Mouse (Mus musculus) intestine, embryonic 15.5 days (tissue): ENCODE results near the gene Prss38. TPM values are rescaled to one million over a fixed set of nuclear protein-coding genes. Genes with fewer than 3 reads are reported as not detected.
"Not testable (repeated sequence)": the region's sequence is repeated elsewhere in the genome, so short reads cannot be mapped to it uniquely, and the experiment has no call there.

Experiments used
- ATAC-seq: fragments of 200-750 bp; cut with Nextera tagmentation; 2 replicates; pipeline ENCODE4 v1.8.0; 2017; ENCODE audit warnings: moderate TSS enrichment, moderate library complexity
- H3K27ac ChIP-seq: fragments of 300-500 bp; sonication (generic); 2 replicates; pipeline ENCODE4 v1.5.1; 2015; ENCODE audit warnings: mild to moderate bottlenecking, inconsistent platforms
- H3K27me3 ChIP-seq: fragments of 300-500 bp; sonication (generic); replicated peaks from 2 replicates; pipeline ENCODE4 v1.6.1; 2015; ENCODE audit warnings: inconsistent platforms
- H3K36me3 ChIP-seq: fragments of 300-500 bp; sonication (generic); 2 replicates; pipeline ENCODE4 v1.6.1; 2015; ENCODE audit warnings: inconsistent platforms
- H3K4me1 ChIP-seq: fragments of 300-500 bp; sonication (generic); replicated peaks from 2 replicates; pipeline ENCODE4 v1.6.1; 2015; ENCODE audit warnings: inconsistent platforms
- H3K4me2 ChIP-seq: fragments of 300-500 bp; sonication (generic); replicated peaks from 2 replicates; pipeline ENCODE4 v1.6.1; 2015; ENCODE audit warnings: mild to moderate bottlenecking, inconsistent platforms
- H3K4me3 ChIP-seq: fragments of 300-500 bp; sonication (generic); replicated peaks from 2 replicates; pipeline ENCODE4 v1.5.1; 2015; ENCODE audit warnings: inconsistent platforms
- H3K9ac ChIP-seq: fragments of 300-500 bp; sonication (generic); 2 replicates; pipeline ENCODE4 v1.6.1; 2015; ENCODE audit warnings: inconsistent platforms
- H3K9me3 ChIP-seq: fragments of 300-500 bp; sonication (generic); 2 replicates; pipeline ENCODE4 v1.6.1; 2016; ENCODE audit warnings: inconsistent platforms
- WGBS: fragments of 180-500 bp; shearing (Covaris S2); methylation state at CpG from one replicate; pipeline ENCODE4 v1.1.7; 2015; 5-methylcytosine and 5-hydroxymethylcytosine counted together
- polyA plus RNA-seq: library from polyadenylated mRNA; unstranded; fragments of >200 nt; fragmentation: Nextera tagmentation; extraction: Ambion mirVana; gene quantifications from 2 replicates; pipeline ENCODE4 v1.2.1, GENCODE M21; 2015

The Prss38 gene
- polyA plus RNA-seq, 1 experiment from 2014 or later, result not detected

DNA sequence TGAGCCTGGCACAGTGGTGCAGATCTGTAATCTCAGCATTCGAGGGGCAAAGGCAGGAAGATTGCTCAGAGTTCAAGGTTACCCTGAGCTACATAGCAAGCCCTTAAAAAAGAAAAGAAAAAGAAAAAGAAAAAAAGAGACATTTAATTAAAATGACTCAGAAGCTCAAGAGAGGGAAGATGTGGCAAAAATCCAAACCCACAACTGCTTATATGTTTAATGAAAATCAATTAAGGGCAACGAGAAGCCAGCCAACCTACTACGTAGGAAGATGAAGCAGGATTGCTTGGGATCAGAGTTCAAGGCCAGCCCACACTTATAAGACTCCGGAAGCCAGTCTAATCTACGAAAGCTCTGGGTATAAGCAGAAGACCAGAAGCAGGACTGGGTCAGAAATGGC lies 19.0 kb upstream of the Prss38 start:
- no peak overlapping the region for H3K4me2 ChIP-seq
- H3K4me1 ChIP-seq, result peaks cover 14% of the 10 kb centered on the region; the same call in 1 of the 2 replicates
- no peaks in the 10 kb centered on the region for H3K36me3 ChIP-seq
- H3K27me3 ChIP-seq, result no peaks in the 10 kb centered on the region
- no peak overlapping the region for H3K4me3 ChIP-seq
- no peak overlapping the region for H3K9ac ChIP-seq
- 72% methylated on average over 5 of the region's 5 CpGs for WGBS
- ATAC-seq, result no peak
- H3K9me3 ChIP-seq, result no peaks in the 10 kb centered on the region
- peak overlapping the region; percentile 40; the same call in 1 of the 2 replicates for H3K27ac ChIP-seq

DNA sequence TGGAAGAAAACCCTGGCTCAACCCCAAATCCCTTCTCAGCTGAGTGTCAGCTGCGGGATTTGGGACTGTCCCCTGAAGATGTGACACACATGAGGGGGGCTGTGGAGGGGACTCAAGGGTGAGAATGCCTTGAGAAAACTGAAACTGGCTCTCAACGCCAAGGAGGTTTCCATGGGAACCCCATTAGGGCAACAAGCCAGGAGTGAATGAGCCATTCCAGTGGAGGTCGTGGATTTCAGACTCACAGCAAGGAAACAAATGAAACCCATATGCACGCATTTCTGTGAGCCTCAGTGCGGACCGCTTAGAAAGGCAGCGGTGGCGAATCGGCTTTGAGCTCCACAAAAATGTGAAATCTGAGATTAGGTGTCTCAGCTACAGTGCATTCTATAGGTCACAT lies 18.1 kb upstream of the Prss38 start:
- no peak overlapping the region for H3K9ac ChIP-seq
- no peaks in the 10 kb centered on the region for H3K27me3 ChIP-seq
- H3K27ac ChIP-seq, result no peak overlapping the region
- 43% methylated on average over 9 of the region's 9 CpGs for whole genome bisulfite sequencing
- no peaks in the 10 kb centered on the region for H3K9me3 ChIP-seq
- H3K4me3 ChIP-seq, result no peak overlapping the region
- peaks cover 14% of the 10 kb centered on the region; the same call in 1 of the 2 replicates for H3K4me1 ChIP-seq
- no peak overlapping the region for H3K4me2 ChIP-seq
- peak; percentile 63; the same call in 1 of the 2 replicates for ATAC-seq
- no peaks in the 10 kb centered on the region for H3K36me3 ChIP-seq

DNA sequence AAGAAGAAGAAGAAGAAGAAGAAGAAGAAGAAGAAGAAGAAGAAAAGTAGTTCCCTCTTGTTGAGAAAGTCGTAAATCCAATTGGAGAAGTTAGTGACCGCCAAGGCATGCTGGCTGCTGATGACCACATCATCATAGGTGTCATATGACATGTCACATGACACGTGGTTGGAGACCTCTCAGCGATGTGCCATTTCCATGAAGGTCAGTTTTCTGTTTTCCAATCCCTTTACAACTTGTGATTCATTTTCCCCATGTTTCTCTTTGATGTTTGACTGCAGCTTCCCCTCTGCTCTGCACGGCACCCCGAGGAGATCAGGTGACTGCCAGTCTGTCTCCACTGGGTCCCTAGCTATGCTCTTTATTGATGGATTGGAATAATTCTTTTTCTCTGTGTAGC lies 16.8 kb upstream of the Prss38 start:
- no peak for ATAC-seq

DNA sequence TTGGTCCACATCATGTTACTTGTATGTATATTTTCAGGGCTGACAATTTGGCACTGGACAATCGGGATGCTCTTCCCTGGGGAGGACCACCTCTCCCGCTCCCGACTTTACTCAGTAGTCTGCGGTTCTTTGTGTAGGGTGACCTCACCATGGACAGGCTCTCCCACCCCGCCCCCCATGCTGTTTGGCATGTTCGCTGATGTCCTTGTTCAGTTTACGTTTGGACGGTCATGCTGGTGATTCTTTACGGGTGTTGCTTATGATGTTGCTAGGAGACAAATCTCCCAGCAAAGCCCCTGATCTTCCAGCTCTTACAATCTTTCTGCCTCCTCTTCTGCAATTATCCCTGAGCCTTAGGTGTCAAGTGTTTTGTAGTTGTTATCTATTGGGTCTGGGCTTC lies 15.0 kb upstream of the Prss38 start:
- H3K4me2 ChIP-seq, result no peak overlapping the region
- no peaks in the 10 kb centered on the region for H3K36me3 ChIP-seq
- 31% methylated on average over 9 of the region's 9 CpGs for WGBS
- H3K9ac ChIP-seq, result no peak overlapping the region
- H3K27ac ChIP-seq, result no peak overlapping the region
- no peaks in the 10 kb centered on the region for H3K27me3 ChIP-seq
- peak; percentile 62; the same call in 1 of the 2 replicates for ATAC-seq
- no peaks in the 10 kb centered on the region for H3K9me3 ChIP-seq
- 0 out of 2 replicates have a peak, but pooled peaks cover 9% of the 10 kb centered on the region for H3K4me1 ChIP-seq
- no peak overlapping the region for H3K4me3 ChIP-seq

More for the DNA sequence above, 16.8 kb upstream of the Prss38 start:
- Histone ChIP-seq H3K4me1 (0 out of 2 replicates have a peak, but pooled peaks cover 9% of the 10 kb centered on the region), H3K36me3 (no peaks in the 10 kb centered on the region), H3K9me3 (no peaks in the 10 kb centered on the region), H3K27me3 (no peaks in the 10 kb centered on the region), H3K9ac (no peak overlapping the region), H3K4me2 (no peak overlapping the region), H3K4me3 (no peak overlapping the region), H3K27ac (no peak overlapping the region)
- WGBS, result 69% methylated on average over 6 of the region's 6 CpGs

DNA sequence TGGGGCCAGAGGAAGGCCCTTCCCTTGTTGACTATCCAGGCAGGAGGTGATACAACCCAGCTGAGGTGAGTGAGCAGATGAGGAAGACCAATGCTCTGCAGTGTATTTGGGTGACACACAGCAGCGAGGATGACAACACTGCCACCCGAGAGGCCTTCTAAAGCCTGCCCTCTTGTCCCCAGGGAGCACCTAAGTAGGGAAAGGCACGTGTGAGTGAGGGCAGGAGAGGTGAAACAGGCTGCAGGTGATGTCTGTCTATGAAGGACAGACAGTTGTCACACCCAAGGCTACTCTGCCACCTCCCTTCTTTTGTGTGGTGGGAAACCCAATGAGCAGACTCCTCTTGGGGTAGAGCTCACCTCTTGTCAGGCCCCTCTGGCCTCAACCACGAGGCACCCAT lies 14.2 kb upstream of the Prss38 start:
- Histone ChIP-seq H3K36me3 (no peaks in the 10 kb centered on the region), H3K27ac (no peak overlapping the region), H3K9me3 (no peaks in the 10 kb centered on the region), H3K4me3 (no peak overlapping the region), H3K4me1 (peaks cover 17% of the 10 kb centered on the region), H3K4me2 (no peak overlapping the region), H3K27me3 (no peaks in the 10 kb centered on the region), H3K9ac (no peak overlapping the region)
- 62% methylated on average over 4 of the region's 4 CpGs for WGBS
- no peak for ATAC-seq

DNA sequence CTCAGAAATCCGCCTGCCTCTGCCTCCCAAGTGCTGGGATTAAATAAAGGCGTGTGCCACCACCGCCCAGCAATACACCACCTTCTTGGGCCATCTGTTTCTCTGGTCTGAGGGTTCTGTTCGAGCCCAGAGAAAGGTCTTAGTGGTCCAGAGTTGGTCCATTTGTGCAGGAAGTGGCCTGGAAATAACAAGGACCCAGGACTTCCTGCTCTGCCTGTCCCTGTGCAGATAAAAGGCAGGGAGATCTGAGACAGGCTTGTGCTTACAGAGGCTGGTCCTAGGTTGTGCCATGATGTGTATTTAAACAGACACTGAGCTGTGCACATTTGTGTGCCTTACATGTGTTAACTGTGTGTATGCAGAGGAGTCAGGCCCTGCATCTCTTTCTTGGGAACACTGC lies 13.3 kb upstream of the Prss38 start:
- H3K36me3 ChIP-seq, result no peaks in the 10 kb centered on the region
- no peak overlapping the region for H3K9ac ChIP-seq
- H3K4me1 ChIP-seq, result peaks cover 22% of the 10 kb centered on the region
- H3K4me3 ChIP-seq, result no peak overlapping the region
- no peak overlapping the region for H3K27ac ChIP-seq
- WGBS, result 78% methylated on average over 4 of the region's 4 CpGs
- H3K9me3 ChIP-seq, result no peaks in the 10 kb centered on the region
- no peak for ATAC-seq
- no peaks in the 10 kb centered on the region for H3K27me3 ChIP-seq
- no peak overlapping the region for H3K4me2 ChIP-seq

DNA sequence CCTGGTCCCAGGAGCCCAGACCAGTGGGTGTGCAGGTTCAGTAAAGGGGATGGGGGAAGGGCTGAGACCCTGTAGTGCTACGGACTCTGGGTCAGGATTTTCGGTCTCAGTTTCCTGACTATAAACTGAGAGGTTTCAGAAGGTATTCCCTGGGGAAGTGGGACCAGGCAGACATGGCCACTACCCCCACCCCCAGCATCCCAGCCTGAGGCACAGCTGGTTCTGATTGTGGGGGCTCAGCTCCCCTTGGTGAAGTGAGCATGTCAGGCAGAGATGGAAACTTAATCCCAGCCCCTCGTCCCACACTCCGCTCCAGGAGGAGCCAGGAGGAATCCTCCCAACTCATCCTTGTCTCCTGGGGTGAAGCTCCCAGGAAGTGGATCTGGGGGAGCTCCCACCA lies 12.0 kb upstream of the Prss38 start:
- no peak for ATAC-seq
- 59% methylated on average over 4 of the region's 4 CpGs for WGBS
- Histone ChIP-seq H3K9me3 (no peaks in the 10 kb centered on the region), H3K36me3 (no peaks in the 10 kb centered on the region), H3K4me2 (no peak overlapping the region), H3K4me1 (peaks cover 17% of the 10 kb centered on the region), H3K4me3 (no peak overlapping the region), H3K27me3 (no peaks in the 10 kb centered on the region), H3K27ac (no peak overlapping the region), H3K9ac (no peak overlapping the region)

DNA sequence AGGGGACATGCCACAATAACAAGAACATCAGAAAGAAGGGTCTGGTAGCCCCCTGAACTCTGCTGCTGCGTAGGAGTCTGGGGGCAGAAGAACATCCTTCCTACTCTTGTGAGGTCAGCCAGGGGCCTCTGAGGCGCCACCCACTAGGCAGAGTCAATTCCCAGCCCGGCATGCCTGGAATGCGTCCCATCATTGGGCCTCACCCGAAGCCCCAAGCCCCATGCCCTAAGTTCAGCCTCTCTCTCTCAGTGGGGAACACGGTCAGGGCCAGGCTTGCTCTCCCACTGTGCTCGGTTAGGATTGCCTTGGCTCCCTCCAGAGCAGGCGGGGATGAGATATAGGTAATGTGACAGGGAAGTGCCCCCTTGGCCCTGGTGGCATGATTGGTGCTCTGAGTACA lies 9.7 kb upstream of the Prss38 start:
- 14% methylated on average over 8 of the region's 8 CpGs for WGBS
- Histone ChIP-seq H3K9ac (no peak overlapping the region), H3K27me3 (no peaks in the 10 kb centered on the region), H3K36me3 (no peaks in the 10 kb centered on the region), H3K4me1 (peaks cover 17% of the 10 kb centered on the region), H3K4me2 (peak overlapping the region; percentile 2; the same call in 1 of the 2 replicates), H3K4me3 (no peak overlapping the region), H3K27ac (0 out of 2 replicates have a peak overlapping the region, but pooled peaks have one; percentile 2), H3K9me3 (no peaks in the 10 kb centered on the region)
- ATAC-seq, result peak; percentile 83

DNA sequence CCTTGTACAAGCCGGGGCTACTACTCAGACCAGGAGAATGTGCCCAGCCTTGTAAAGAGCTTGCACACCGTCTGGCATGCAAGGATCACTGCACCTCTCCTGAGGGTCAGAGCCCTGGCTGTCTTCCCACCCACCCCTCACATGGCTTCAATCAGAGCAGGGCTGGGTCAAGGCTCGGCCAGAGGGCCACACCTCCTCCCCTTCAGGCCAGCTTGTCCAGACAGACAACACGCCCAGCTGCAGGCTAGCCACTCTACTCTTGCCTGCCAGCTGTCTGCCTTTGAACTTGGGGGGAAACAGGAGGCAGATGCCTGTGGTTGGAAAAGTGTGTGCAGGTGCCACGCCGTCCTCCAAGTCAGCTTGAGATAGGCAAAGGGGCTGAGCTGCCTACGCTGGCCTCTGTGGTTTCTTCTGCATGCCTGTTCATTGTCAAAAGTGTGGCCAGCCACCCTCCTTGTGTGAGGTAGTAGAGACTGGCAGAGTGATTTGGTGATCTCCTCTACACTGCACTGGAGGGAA lies 9.0 kb upstream of the Prss38 start:
- H3K27me3 ChIP-seq, result no peaks in the 10 kb centered on the region
- H3K9ac ChIP-seq, result no peak overlapping the region
- no peak overlapping the region for H3K27ac ChIP-seq
- no peaks in the 10 kb centered on the region for H3K36me3 ChIP-seq
- 17% methylated on average over 7 of the region's 7 CpGs for WGBS
- H3K4me2 ChIP-seq, result no peak overlapping the region
- ATAC-seq, result peak; percentile 43; the same call in 1 of the 2 replicates
- no peak overlapping the region for H3K4me3 ChIP-seq
- no peaks in the 10 kb centered on the region for H3K9me3 ChIP-seq
- peaks cover 13% of the 10 kb centered on the region for H3K4me1 ChIP-seq

DNA sequence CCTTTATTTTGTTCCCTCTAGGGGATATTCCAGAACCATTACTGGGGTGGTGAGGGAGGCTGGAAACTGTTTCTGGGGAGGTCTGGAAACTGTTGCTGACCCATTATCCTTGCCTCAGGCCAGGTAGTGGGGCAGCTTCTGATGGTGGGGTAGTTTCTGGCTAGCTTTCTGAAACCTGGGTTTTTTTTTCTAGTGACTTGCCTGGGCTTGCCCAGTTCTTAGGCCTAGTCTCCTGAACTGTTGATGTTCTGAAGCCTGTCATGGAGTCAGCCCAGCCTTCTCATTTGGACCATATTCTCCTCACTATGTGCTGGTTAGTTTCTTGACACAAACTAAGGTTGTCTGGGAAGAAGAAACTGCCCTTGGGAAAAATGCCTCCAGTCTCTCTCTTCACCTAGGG lies 4.1 kb upstream of the Prss38 start:
- Histone ChIP-seq H3K9me3 (no peaks in the 10 kb centered on the region), H3K4me1 (peaks cover 5% of the 10 kb centered on the region), H3K27ac (no peak overlapping the region), H3K4me3 (no peak overlapping the region), H3K27me3 (no peaks in the 10 kb centered on the region), H3K36me3 (no peaks in the 10 kb centered on the region), H3K4me2 (no peak overlapping the region), H3K9ac (no peak overlapping the region)
- ATAC-seq, result no peak

DNA sequence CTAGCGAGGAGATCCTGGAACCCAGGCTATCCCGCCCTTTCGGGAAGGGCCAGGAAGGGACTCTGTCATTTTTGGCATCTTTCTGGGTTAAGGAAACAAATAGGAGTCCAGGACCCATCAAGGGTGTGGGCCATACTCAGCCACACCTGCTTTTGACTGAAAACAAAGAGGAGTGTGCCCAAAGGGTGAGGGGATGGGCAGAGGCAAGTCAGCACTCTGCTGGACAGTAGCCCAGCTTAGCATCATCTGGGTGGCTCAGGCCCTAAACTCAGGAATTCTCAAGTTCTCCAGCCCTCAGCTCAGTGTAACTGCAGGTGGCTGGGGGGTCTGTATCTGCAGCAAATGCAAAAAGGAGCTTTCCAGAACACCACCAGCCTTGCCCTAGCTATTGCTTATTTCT lies 2.5 kb upstream of the Prss38 start:
- Histone ChIP-seq H3K4me3 (no peak overlapping the region), H3K36me3 (no peaks in the 10 kb centered on the region), H3K9ac (no peak overlapping the region), H3K27ac (no peak overlapping the region), H3K4me2 (no peak overlapping the region), H3K9me3 (no peaks in the 10 kb centered on the region), H3K4me1 (no peaks in the 10 kb centered on the region), H3K27me3 (no peaks in the 10 kb centered on the region)
- 93% methylated on average over 3 of the region's 3 CpGs for WGBS
- no peak for ATAC-seq

DNA sequence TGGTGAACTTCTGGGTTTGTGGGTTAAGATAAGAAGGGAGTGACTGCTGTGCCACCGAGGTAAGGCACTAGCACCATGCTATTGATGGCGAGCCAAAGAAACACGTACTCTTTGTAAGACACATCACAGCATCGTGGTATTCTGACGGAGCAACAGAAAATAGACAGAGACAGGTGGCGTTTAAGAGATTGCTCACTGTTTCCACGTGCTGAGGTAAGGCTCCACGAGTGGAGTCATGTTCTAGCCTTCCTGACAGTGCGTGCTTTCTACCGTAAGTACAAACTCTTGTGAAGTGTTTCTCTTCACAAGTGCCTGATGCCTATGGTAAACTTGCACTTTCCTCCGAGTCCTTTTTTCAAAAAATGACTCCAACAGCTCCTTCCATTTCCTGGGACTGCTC lies 5.6 kb downstream of the Prss38 start:
- Histone ChIP-seq H3K4me1 (peaks cover 5% of the 10 kb centered on the region), H3K4me3 (no peak overlapping the region), H3K27me3 (no peaks in the 10 kb centered on the region), H3K4me2 (no peak overlapping the region), H3K36me3 (no peaks in the 10 kb centered on the region), H3K9ac (no peak overlapping the region), H3K9me3 (no peaks in the 10 kb centered on the region), H3K27ac (no peak overlapping the region)
- 74% methylated on average over 11 of the region's 11 CpGs for WGBS
- ATAC-seq, result no peak

DNA sequence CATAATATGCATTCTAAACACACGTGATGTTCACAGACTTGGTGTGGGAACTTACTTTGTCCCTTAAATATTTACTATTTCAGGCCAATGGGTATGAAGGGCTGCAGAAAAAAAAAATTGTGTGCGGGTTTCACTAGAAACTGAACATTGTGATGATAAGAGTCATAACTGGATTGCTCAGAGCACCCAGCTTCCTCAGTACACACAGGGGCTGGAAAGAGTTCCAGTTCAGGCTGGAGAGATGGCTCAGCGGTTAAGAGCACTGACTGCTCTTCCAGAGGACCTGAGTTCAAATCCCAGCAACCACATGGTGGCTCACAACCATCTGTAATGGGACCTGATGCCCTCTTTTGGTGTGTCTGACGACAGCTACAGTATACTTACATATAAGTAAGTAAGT lies 7.5 kb downstream of the Prss38 start:
- not testable (repeated sequence) for H3K4me3 ChIP-seq, H3K9ac ChIP-seq, H3K4me2 ChIP-seq, H3K27ac ChIP-seq, H3K9me3 ChIP-seq, ATAC-seq, H3K36me3 ChIP-seq, H3K27me3 ChIP-seq
- peaks cover 10% of the 10 kb centered on the region for H3K4me1 ChIP-seq
- 79% methylated on average over 4 of the region's 4 CpGs for WGBS
